Mouse (Mus musculus): ENCODE measurements around the gene Aldoc. TPM values are rescaled to one million over a fixed set of nuclear protein-coding genes. Genes with fewer than 3 reads are reported as not detected.

Aldoc gene
- polyA plus RNA-seq, 1 experiment from 2014 or later, result 11.2 TPM

DNA sequence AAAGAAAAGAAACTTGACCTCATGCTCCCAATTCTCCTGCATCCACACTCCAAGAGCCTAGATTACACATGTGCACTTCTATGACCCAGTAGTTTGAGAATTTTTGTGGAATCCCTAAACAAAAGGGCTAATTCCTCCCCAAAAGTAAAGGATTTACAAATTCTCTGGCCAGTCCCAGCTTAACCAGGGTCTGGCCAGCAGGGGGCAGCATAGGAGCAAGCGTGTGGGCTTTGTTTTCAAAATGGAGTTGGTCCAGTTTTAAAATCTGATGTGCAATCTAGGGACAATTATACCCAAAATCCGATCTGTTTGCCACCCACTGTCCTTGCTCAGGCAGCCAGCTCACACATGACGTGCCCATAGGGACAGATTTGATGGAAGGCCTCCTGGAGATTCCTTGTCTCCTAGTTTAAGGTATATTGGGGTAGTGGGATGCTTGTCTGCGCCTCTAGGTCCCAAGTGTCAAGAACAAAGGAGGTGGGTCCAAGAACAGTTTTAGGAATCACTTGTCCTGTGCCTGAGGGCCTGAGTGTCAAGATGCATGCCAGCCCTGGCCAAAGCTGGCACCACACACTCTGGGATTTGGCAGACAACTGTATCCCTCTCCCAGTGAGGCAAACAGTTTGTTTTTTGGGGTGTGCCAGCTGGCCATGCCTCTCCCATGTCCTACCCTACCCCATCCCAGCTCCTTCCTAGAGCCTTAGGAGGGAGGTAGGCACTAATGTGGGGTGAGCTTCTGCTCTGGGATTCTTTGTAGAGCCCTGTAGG, 32.9 kb downstream of the Aldoc start:
- no peaks in the 10 kb centered on the region for H3K36me3 ChIP-seq
- peaks cover 12% of the 10 kb centered on the region; the same call in 1 of the 2 replicates for H3K4me1 ChIP-seq
- peaks cover 21% of the 10 kb centered on the region for H3K27me3 ChIP-seq (ENCODE audit: insufficient read depth, poor library complexity, severe bottlenecking)
- no peak overlapping the region for H3K4me3 ChIP-seq
- no peak overlapping the region for H3K27ac ChIP-seq
- no peaks in the 10 kb centered on the region for H3K9me3 ChIP-seq
- WGBS, result 27% methylated on average over 4 of the region's 4 CpGs
- no peak for DNase-seq (ENCODE audit: low spot score)

- Histone ChIP-seq H3K4me1 (peaks cover 14% of the 10 kb centered on the region; the same call in 1 of the 2 replicates), H3K9me3 (no peaks in the 10 kb centered on the region), H3K27ac (no peak overlapping the region), H3K27me3 (ENCODE audit: insufficient read depth, poor library complexity, severe bottlenecking) (peaks cover 27% of the 10 kb centered on the region), H3K36me3 (no peaks in the 10 kb centered on the region), H3K4me3 (no peak overlapping the region)
- DNase-seq (ENCODE audit: low spot score), result no peak
- WGBS, result 12% methylated on average over 22 of the region's 22 CpGs
Measured at GRCm38 (mm10) chr11:78358330-78359007, 35.7 kb downstream of the Aldoc start.

DNA sequence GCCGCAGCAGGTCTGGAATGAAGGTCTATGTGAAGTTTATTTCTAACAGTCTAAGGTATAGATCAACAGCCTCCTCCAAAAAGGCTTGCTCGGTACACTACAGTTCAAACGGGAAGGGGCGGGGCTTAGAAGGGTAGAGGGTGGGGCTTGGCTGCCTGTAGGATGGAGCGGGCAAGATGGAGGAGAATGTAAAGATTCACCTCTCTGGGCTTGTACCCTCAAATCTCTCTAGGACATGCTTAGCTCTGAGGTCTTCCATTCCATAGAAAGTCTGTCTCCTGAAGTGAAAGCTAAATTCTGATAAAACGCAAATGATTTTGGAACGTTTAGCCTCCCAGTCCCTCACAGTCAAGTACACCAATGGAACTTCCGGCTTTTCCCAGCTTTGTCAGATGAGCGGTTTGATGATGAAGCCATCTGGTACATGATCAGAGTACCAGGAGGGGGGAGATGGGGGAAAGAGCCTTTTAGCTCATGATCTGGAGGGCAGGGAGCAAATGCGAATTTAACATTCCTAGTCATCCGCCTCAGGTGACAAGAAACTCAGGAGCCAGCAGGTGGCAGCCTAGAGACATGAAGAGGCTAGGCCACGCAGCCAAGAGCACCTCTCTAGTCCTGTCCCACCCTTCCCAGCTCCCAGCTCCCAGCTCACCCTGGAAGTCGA, 37.5 kb downstream of the Aldoc start:
- Histone ChIP-seq H3K27ac (no peak overlapping the region), H3K36me3 (no peaks in the 10 kb centered on the region), H3K4me1 (peaks cover 14% of the 10 kb centered on the region; the same call in 1 of the 2 replicates), H3K27me3 (ENCODE audit: insufficient read depth, poor library complexity, severe bottlenecking) (peaks cover 29% of the 10 kb centered on the region), H3K9me3 (no peaks in the 10 kb centered on the region), H3K4me3 (peak overlapping the region; percentile 56)
- 11% methylated on average over 13 of the region's 13 CpGs for WGBS
- peak; percentile 89 for DNase-seq (ENCODE audit: low spot score)

GRCm38 (mm10) chr11:78360789-78361131, 38.0 kb downstream of the Aldoc start:
- Histone ChIP-seq H3K4me1 (peaks cover 14% of the 10 kb centered on the region; the same call in 1 of the 2 replicates), H3K27ac (no peak overlapping the region), H3K27me3 (ENCODE audit: insufficient read depth, poor library complexity, severe bottlenecking) (peaks cover 34% of the 10 kb centered on the region), H3K36me3 (no peaks in the 10 kb centered on the region), H3K9me3 (no peaks in the 10 kb centered on the region), H3K4me3 (peak overlapping the region; percentile 56; the same call in 1 of the 2 replicates)
- WGBS, result 39% methylated on average over 2 of the region's 2 CpGs
- no peak for DNase-seq (ENCODE audit: low spot score)

DNA sequence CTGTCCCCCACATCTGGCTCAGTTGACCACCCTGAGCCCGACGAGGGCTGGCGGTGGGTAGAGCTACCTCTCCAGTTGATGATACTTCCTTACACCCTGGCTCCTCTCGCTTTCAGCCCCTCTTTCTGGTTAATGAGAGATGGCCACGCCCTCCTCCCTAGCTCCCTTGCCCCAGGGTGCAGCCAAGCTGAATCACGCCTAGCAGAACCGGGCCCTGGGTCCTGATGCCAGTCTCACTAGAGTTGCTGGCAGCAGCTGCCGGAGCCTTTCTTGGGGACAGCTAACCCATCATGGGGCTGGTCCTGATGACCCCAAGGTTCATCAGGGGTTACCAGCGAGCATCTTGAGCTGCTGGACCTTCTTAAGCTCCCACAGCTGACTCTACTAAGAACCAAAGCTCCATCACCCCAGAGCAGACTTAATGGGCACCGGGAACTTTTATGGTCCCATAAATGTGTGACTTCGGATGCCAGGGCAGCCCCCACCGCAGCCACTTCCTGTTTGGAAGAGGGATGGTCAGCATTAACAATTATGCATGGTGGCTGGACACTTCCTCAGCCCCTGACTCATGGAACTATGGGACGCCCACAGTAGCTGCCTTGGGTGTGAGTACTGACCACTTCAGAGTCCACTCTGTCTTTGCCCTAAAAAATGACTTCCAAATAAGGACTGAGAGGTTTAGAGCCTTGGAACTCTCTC, 40.7 kb downstream of the Aldoc start:
- Histone ChIP-seq H3K36me3 (no peaks in the 10 kb centered on the region), H3K27me3 (ENCODE audit: insufficient read depth, poor library complexity, severe bottlenecking) (peaks cover 49% of the 10 kb centered on the region), H3K4me1 (peaks cover 12% of the 10 kb centered on the region; the same call in 1 of the 2 replicates), H3K4me3 (no peak overlapping the region), H3K9me3 (no peaks in the 10 kb centered on the region), H3K27ac (no peak overlapping the region)
- WGBS, result 73% methylated on average over 13 of the region's 13 CpGs
- DNase-seq (ENCODE audit: low spot score), result no peak

DNA sequence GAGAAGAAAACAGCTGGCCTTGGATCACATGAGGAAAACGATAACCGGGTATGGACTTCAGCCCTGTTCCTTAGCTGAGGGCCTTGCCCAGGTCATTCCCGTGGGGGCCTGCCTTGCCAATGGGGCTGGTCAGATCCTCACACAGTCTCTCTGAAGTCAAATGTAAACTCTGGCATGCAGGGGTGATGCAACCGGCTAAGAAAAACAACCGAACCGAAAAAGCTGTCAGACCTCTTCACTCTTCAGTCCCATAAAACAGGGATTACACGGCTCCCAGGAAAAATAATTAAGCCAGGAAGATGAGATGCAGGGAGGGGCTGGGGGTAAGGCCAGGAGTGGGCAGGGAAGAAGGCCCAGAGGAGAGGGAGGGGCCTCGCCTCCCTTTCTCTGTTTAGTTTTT, 41.3 kb downstream of the Aldoc start:
- Histone ChIP-seq H3K27ac (no peak overlapping the region), H3K4me3 (no peak overlapping the region), H3K27me3 (ENCODE audit: insufficient read depth, poor library complexity, severe bottlenecking) (peaks cover 43% of the 10 kb centered on the region), H3K36me3 (no peaks in the 10 kb centered on the region), H3K4me1 (peaks cover 10% of the 10 kb centered on the region; the same call in 1 of the 2 replicates), H3K9me3 (no peaks in the 10 kb centered on the region)
- no peak for DNase-seq (ENCODE audit: low spot score)
- 55% methylated on average over 8 of the region's 8 CpGs for WGBS

- Histone ChIP-seq H3K9me3 (no peaks in the 10 kb centered on the region), H3K27ac (no peak overlapping the region), H3K4me1 (peaks cover 11% of the 10 kb centered on the region; the same call in 1 of the 2 replicates), H3K27me3 (ENCODE audit: insufficient read depth, poor library complexity, severe bottlenecking) (peaks cover 41% of the 10 kb centered on the region), H3K4me3 (no peak overlapping the region), H3K36me3 (no peaks in the 10 kb centered on the region)
- DNase-seq (ENCODE audit: low spot score), result no peak
- WGBS, result 86% methylated on average over 15 of the region's 15 CpGs
Measured at GRCm38 (mm10) chr11:78367456-78368225, 44.9 kb downstream of the Aldoc start.

DNA sequence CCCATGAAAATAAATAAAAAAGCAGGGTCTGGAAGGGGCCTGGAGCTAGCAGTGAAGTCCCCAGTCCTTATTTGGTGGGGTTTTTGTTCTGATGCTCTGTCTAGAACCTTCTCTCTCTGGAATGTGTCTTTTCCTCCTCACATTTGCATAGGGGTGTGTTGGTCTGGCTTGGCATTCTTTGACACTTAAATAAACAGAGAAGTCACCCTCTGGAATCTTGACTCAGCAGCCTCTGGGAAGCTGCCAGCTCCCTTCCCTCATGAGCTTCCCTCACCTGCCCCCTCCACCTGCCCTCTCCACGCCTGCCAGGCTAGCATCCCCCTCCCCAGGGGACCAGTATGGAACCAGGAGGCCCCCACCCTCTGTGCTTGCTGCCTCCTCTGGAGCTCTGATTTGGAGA, 47.6 kb downstream of the Aldoc start:
- Histone ChIP-seq H3K27ac (no peak overlapping the region), H3K4me3 (no peak overlapping the region), H3K9me3 (no peaks in the 10 kb centered on the region), H3K36me3 (no peaks in the 10 kb centered on the region), H3K4me1 (peaks cover 22% of the 10 kb centered on the region; the same call in 1 of the 2 replicates), H3K27me3 (ENCODE audit: insufficient read depth, poor library complexity, severe bottlenecking) (peaks cover 37% of the 10 kb centered on the region; the same call in 1 of the 2 replicates)
- 43% methylated on average over 1 of the region's 1 CpGs for WGBS
- DNase-seq (ENCODE audit: low spot score), result no peak

- H3K36me3 ChIP-seq, result no peaks in the 10 kb centered on the region
- no peaks in the 10 kb centered on the region for H3K9me3 ChIP-seq
- H3K27me3 ChIP-seq (ENCODE audit: insufficient read depth, poor library complexity, severe bottlenecking), result peaks cover 25% of the 10 kb centered on the region; the same call in 1 of the 2 replicates
- WGBS, result 84% methylated on average over 11 of the region's 11 CpGs
- no peak overlapping the region for H3K4me3 ChIP-seq
- H3K27ac ChIP-seq, result no peak overlapping the region
- H3K4me1 ChIP-seq, result peaks cover 22% of the 10 kb centered on the region; the same call in 1 of the 2 replicates
- no peak for DNase-seq (ENCODE audit: low spot score)
Measured at GRCm38 (mm10) chr11:78371711-78372110, 48.9 kb downstream of the Aldoc start.

DNA sequence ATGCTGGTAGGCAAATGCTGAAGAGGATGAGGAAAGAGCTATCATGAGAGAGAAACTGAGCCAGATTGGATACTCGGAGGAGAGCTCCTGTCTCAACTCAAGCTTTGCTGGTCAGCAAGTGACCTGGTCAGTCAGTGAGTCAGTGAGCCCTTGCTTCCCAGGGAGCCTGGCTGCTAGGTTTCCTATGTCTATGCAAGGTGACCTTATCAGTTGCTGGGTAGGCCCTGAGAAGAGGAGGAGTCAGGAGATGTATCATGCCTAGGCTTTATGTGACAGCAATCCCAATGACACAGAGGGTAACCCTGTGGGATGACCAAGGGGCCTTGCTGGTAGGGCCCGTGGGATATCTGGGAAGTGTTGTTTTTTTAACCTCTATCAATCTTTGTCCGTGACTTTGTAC, 49.4 kb downstream of the Aldoc start:
- no peak for DNase-seq (ENCODE audit: low spot score)
- H3K4me3 ChIP-seq, result no peak overlapping the region

DNA sequence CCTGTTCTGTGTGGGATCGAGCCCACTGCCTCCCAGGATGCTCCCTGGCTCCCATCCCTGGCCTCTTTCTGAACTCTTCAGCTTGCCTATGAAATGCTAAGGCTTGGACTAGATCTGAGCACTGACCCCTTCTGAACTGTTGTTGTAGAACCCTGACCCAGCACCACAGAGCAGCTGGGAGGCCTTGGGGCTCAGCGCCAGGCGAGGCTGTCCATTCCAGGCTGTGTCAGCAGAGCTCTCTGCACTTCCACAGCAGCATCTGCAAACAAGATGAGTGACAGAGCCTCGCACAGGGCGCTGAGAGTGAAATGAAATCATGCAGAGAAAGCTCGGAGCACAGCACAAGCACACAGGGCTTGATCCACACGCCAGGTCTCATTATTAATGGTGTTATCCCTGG, 49.8 kb downstream of the Aldoc start:
- no peak overlapping the region for H3K27ac ChIP-seq
- H3K4me1 ChIP-seq, result peaks cover 22% of the 10 kb centered on the region; the same call in 1 of the 2 replicates
- no peaks in the 10 kb centered on the region for H3K9me3 ChIP-seq
- peaks cover 16% of the 10 kb centered on the region; the same call in 1 of the 2 replicates for H3K27me3 ChIP-seq (ENCODE audit: insufficient read depth, poor library complexity, severe bottlenecking)
- WGBS, result 64% methylated on average over 7 of the region's 7 CpGs
- no peaks in the 10 kb centered on the region for H3K36me3 ChIP-seq
- no peak overlapping the region for H3K4me3 ChIP-seq
- no peak for DNase-seq (ENCODE audit: low spot score)

More for the DNA sequence above, 49.4 kb downstream of the Aldoc start:
- H3K9me3 ChIP-seq, result no peaks in the 10 kb centered on the region
- H3K4me1 ChIP-seq, result peaks cover 22% of the 10 kb centered on the region; the same call in 1 of the 2 replicates
- no peaks in the 10 kb centered on the region for H3K36me3 ChIP-seq
- peaks cover 20% of the 10 kb centered on the region; the same call in 1 of the 2 replicates for H3K27me3 ChIP-seq (ENCODE audit: insufficient read depth, poor library complexity, severe bottlenecking)
- no peak overlapping the region for H3K27ac ChIP-seq
- 47% methylated on average over 3 of the region's 3 CpGs for WGBS

GRCm38 (mm10) chr11:78374147-78374546, 51.4 kb downstream of the Aldoc start:
- Histone ChIP-seq H3K27ac (no peak overlapping the region), H3K9me3 (no peaks in the 10 kb centered on the region), H3K27me3 (ENCODE audit: insufficient read depth, poor library complexity, severe bottlenecking) (peaks cover 22% of the 10 kb centered on the region; the same call in 1 of the 2 replicates), H3K4me3 (no peak overlapping the region), H3K36me3 (no peaks in the 10 kb centered on the region), H3K4me1 (peaks cover 22% of the 10 kb centered on the region; the same call in 1 of the 2 replicates)
- WGBS, result 77% methylated on average over 8 of the region's 8 CpGs
- no peak for DNase-seq (ENCODE audit: low spot score)

Data from heart, embryonic 10.5 days (tissue).